Mouse (Mus musculus) stomach, adult 2 months (tissue): ENCODE measurements around the gene Gm20403. TPM values are rescaled to one million over a fixed set of nuclear protein-coding genes. Genes with fewer than 3 reads are reported as not detected.

ENCODE experiments used
- polyA plus RNA-seq: library from polyadenylated mRNA; depleted of rRNA; stranded (reverse); fragments of >200 nt; gene quantifications from 2 replicates; pipeline ENCODE4 v1.2.3, GENCODE M21; 2012; rRNA removed

Gm20403 gene
- polyA plus RNA-seq = not detected in 2 replicates

DNA sequence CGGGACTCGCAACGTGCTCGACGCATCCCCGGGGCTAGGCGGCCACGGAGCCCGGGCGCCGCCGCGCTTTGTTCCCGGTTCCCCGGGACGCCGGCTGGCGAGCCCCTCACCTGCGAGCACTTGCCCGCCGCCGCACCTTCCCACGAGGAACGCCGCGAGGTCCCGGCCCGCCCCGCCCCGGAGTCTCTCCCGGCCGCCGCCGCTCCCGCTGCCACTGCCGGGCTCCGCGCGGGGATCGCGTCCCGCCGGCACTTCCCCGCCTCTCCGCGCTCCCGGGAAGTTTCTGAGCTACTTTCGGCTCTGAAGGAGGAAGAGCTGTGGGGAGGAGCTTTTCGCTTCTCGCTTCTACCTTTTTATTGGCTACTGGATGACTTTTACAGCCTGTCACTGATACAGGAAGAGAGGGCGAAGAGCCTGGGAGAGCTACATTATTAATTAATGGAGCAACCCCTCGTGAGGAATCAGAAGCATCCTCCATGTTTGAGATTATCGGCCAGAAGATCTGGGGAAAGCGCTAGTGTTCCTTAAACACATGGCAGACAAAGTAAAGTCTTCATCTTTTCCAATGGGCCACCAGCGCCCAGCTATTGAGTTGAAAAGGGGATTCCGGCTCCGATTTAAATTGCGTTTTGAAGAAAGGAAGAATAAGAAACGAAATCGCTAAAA, at the start of gene Gm20403:
Gene Gm20403, minus strand, starts transcription at position 478 of the 666 bp plus-strand sequence.

DNA sequence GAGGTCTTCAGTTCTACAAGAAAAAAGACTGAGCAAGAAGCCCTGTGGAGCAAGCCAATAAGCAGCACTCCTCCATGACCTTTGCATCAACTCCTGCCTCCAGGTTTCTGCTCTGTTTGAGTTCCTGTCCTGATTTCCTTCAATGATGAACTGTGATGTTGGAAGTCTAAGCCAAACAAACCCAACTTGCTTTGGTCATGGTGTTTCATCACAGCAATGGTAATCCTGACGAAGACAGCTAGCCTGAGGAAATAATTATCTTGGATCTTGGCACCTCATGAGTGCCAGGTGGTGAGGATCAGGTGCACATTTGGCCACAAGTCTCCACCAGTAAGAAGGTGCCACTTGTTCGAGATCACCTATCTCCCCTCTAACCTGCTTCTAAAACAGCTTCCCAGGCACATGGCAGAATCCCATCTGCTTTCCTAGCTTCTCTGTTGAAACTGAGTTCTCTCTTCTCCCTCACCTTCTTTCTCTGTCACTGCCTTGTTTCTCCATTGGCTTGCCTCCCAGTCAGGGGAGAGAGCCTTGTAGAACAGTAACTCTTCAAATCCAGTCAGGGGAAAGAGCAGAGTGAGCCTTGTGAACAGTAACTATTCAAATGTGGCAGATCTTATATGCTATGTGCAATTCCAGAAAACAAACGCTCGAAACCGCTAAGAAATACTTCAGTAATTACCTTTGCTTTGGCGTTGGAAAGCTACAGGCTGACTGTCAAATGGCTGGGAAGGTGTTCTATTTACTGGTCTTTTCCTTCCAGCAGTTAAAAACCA, 27.5 kb upstream of the Gm20403 start, which contains the start of gene Baz1a:
Gene Baz1a, minus strand, starts transcription at position 723 of the 773 bp plus-strand sequence.

Other genes starting within 250 kb of the Gm20403 start
- 17.1 and 18.1 TPM in 2 replicates for gene Snx6, start 190.8 kb downstream of the Gm20403 start, polyA plus RNA-seq
- 0.95 and 1.2 TPM in 2 replicates for gene Cfl2, start 123.7 kb downstream of the Gm20403 start, polyA plus RNA-seq
- gene Baz1a, start 27.8 kb upstream of the Gm20403 start, polyA plus RNA-seq = 0.34 and 0.67 TPM in 2 replicates
- 0.98 and 1.4 TPM in 2 replicates for gene 2700097O09Rik, start 93.6 kb upstream of the Gm20403 start, polyA plus RNA-seq
- gene Srp54a, start 93.7 kb upstream of the Gm20403 start, polyA plus RNA-seq = 5.9 and 6.8 TPM in 2 replicates
- 1.7 and 3.0 TPM in 2 replicates for gene Fam177a, start 137.9 kb upstream of the Gm20403 start, polyA plus RNA-seq
- 11.4 and 15.0 TPM in 2 replicates for gene Srp54b, start 168.6 kb upstream of the Gm20403 start, polyA plus RNA-seq
- not detected in 2 replicates for gene 1700047I17Rik2, start 213.1 kb upstream of the Gm20403 start, polyA plus RNA-seq
- gene Srp54c, start 243.6 kb upstream of the Gm20403 start, polyA plus RNA-seq = 1.1 and 1.7 TPM in 2 replicates